13 mouse cellular contexts compared by ENCODE assay signal in the genomic region with DNA sequence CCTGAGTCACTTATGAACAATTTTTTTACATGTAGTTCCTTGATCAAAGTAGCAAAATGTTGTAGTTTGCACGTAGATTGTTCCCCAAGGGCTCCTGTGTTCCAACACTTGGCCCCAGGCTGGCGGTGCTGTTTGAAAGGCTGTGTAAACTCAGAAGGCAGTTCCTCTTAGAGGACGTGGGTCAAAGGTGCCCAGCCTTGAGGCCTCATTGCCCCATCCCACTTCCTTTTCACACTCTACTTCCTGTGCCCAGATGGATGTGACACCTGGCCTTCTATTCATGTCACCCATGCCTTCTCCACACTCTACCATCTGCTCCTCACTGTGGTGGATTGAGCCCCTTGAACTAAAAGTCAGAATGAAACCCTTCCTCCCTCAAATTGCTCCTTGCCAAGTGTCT. TPM values are rescaled to one million over a fixed set of nuclear protein-coding genes. Genes with fewer than 3 reads are reported as not detected.
DNase-seq lines count a peak whose midpoint lies in the region; ATAC-seq and TF ChIP-seq lines count a peak whose summit lies in the region.
"Had no signal": no experiment of that assay in that cellular context is flagged by ENCODE, and none has a peak within 500 bp of the region (broad histone marks: within the 10 kb centered on the region; RNA-seq: fewer than 3 reads in every experiment).

No protein-coding gene starts in this region.

- WGBS in lung, embryonic 15.5 days, result 19% methylated on average over 3 of the region's 3 CpGs
- 18% methylated on average over 3 of the region's 3 CpGs for WGBS in stomach, embryonic 15.5 days
- WGBS in midbrain, embryonic 15.5 days, result 65% methylated on average over 3 of the region's 3 CpGs
- WGBS in forebrain, embryonic 14.5 days, result 61% methylated on average over 3 of the region's 3 CpGs

- peaks cover 44% of the 10 kb centered on the region for H3K27me3 ChIP-seq in CH12.LX (replicated peaks)
- H3K27me3 ChIP-seq in lung, embryonic 15.5 days, result no peaks in the 10 kb centered on the region
- H3K27me3 ChIP-seq in stomach, embryonic 15.5 days (replicated peaks), result no peaks in the 10 kb centered on the region
- H3K27me3 ChIP-seq in midbrain, embryonic 15.5 days (replicated peaks), result no peaks in the 10 kb centered on the region
- no peaks in the 10 kb centered on the region for H3K27me3 ChIP-seq in forebrain, embryonic 14.5 days (replicated peaks; ENCODE audit: control insufficient read depth, insufficient read depth, low read length)
- H3K27me3 ChIP-seq: limb, embryonic 13.5 days had no signal

- in situ Hi-C loops in CH12.LX (cut with MboI; ENCODE audit: low pct_ligation_motif_present, low pct_unique_long_range_greater_than_20kb, low sequenced_read_pairs), result no loop called here

- H3K4me3 ChIP-seq in CH12.LX (replicated peaks in 1 of 3; ENCODE audit: low read depth in 2 of 3, low read length in 2 of 3, poor library complexity in 1 of 3), result no peak overlapping the region
- no peak overlapping the region for H3K4me3 ChIP-seq in lung, embryonic 15.5 days
- H3K4me3 ChIP-seq in stomach, embryonic 15.5 days (replicated peaks), result no peak overlapping the region
- no peak overlapping the region for H3K4me3 ChIP-seq in midbrain, embryonic 15.5 days
- H3K4me3 ChIP-seq in forebrain, embryonic 14.5 days (ENCODE audit: low read depth, low read length), result no peak overlapping the region

- peaks cover 5 to 13% of the 10 kb centered on the region in 2 experiments; a peak in 3 of 4 replicates for H3K4me1 ChIP-seq in CH12.LX (ENCODE audit: control insufficient read depth in 1 of 2, insufficient read depth in 2 of 2)
- peaks cover 11% of the 10 kb centered on the region for H3K4me1 ChIP-seq in lung, embryonic 15.5 days
- peaks cover 10% of the 10 kb centered on the region; the same call in 1 of the 2 replicates for H3K4me1 ChIP-seq in stomach, embryonic 15.5 days
- peaks cover 10% of the 10 kb centered on the region for H3K4me1 ChIP-seq in midbrain, embryonic 15.5 days
- no peaks in the 10 kb centered on the region for H3K4me1 ChIP-seq in forebrain, embryonic 14.5 days (ENCODE audit: control insufficient read depth, insufficient read depth, low read length)

- peak; percentile 40; the same call in 1 of the 2 replicates for ATAC-seq in lung, embryonic 15.5 days (ENCODE audit: borderline replicate concordance, extremely low read depth, low FRiP score, low TSS enrichment)
- ATAC-seq in stomach, embryonic 15.5 days (ENCODE audit: insufficient read depth, low FRiP score, low read depth), result 0 out of 2 replicates have a peak, but pooled peaks have one; percentile 19
- no peak for ATAC-seq in midbrain, embryonic 15.5 days (replicated peaks)
- ATAC-seq in forebrain, embryonic 14.5 days, result no peak

- dilution Hi-C loops in CH12.LX (cut with MboI; ENCODE audit: extremely low pct_ligation_motif_present, extremely low pct_unique_long_range_greater_than_20kb, low sequenced_read_pairs), result no loop called here

- peaks cover 4% of the 10 kb centered on the region for H3K9me3 ChIP-seq in CH12.LX (replicated peaks; ENCODE audit: low read length)
- no peaks in the 10 kb centered on the region for H3K9me3 ChIP-seq in lung, embryonic 15.5 days
- H3K9me3 ChIP-seq in stomach, embryonic 15.5 days, result no peaks in the 10 kb centered on the region
- no peaks in the 10 kb centered on the region for H3K9me3 ChIP-seq in midbrain, embryonic 15.5 days
- no peaks in the 10 kb centered on the region for H3K9me3 ChIP-seq in forebrain, embryonic 14.5 days (replicated peaks; ENCODE audit: control insufficient read depth, low read length)
- H3K9me3 ChIP-seq: limb, embryonic 13.5 days had no signal

- H3K79me2 ChIP-seq in CH12.LX (replicated peaks; ENCODE audit: control insufficient read depth, extremely low read depth, insufficient read depth, poor library complexity, severe bottlenecking), result no peaks in the 10 kb centered on the region

- TF ChIP-seq RAD21 in CH12.LX (IDR thresholded peaks at IDR 0.05; ENCODE audit: low read depth, low read length), result no peak

- H3K4me2 ChIP-seq in CH12.LX (ENCODE audit: insufficient read depth, low read depth, poor library complexity, severe bottlenecking), result no peak overlapping the region
- no peak overlapping the region for H3K4me2 ChIP-seq in lung, embryonic 15.5 days
- H3K4me2 ChIP-seq in stomach, embryonic 15.5 days, result no peak overlapping the region
- H3K4me2 ChIP-seq in midbrain, embryonic 15.5 days, result no peak overlapping the region
- no peak overlapping the region for H3K4me2 ChIP-seq in forebrain, embryonic 14.5 days (ENCODE audit: low read length)

- TF ChIP-seq POLR2A in CH12.LX (IDR thresholded peaks at IDR 0.05; ENCODE audit: low read depth, low read length), result no peak

- TF ChIP-seq CTCF in CH12.LX (conservative IDR thresholded peaks at IDR 0.05 in 1 of 2, IDR thresholded peaks at IDR 0.05 in 1 of 2; ENCODE audit: low read depth in 2 of 2, low read length in 2 of 2), result no peak

- H3K27ac ChIP-seq in CH12.LX (ENCODE audit: insufficient read depth, low read depth), result no peak overlapping the region
- H3K27ac ChIP-seq in lung, embryonic 15.5 days, result no peak overlapping the region
- 0 out of 2 replicates have a peak overlapping the region, but pooled peaks have one; percentile 44 for H3K27ac ChIP-seq in stomach, embryonic 15.5 days
- no peak overlapping the region for H3K27ac ChIP-seq in midbrain, embryonic 15.5 days
- no peak overlapping the region for H3K27ac ChIP-seq in forebrain, embryonic 14.5 days (ENCODE audit: low read depth, low read length)
- H3K27ac ChIP-seq: limb, embryonic 13.5 days had no signal

- peak; percentile 30 for DNase-seq in CH12.LX (ENCODE audit: extremely low read depth)
- DNase-seq in embryo, embryonic 10 days (ENCODE audit: low spot score), result peak; percentile 64
- DNase-seq in T-cell, adult 2 months (ENCODE audit: low spot score), result no peak
- no peak for DNase-seq in forebrain, embryonic 14.5 days (ENCODE audit: low spot score)
- DNase-seq: cerebellum, postnatal 36 days; forebrain, postnatal 0 days; kidney, postnatal 14 days had no signal

- H3K9ac ChIP-seq in CH12.LX (ENCODE audit: insufficient read depth, low read depth), result no peak overlapping the region
- no peak overlapping the region for H3K9ac ChIP-seq in lung, embryonic 15.5 days
- H3K9ac ChIP-seq in stomach, embryonic 15.5 days, result no peak overlapping the region
- no peak overlapping the region for H3K9ac ChIP-seq in midbrain, embryonic 15.5 days
- H3K9ac ChIP-seq in forebrain, embryonic 14.5 days (ENCODE audit: low read length), result no peak overlapping the region
- H3K9ac ChIP-seq: forebrain, postnatal 0 days; limb, embryonic 13.5 days had no signal

- H3K36me3 ChIP-seq in CH12.LX (replicated peaks in 1 of 2; ENCODE audit: control insufficient read depth in 1 of 2, insufficient read depth in 1 of 2, low read length in 1 of 2), result no peaks in the 10 kb centered on the region
- no peaks in the 10 kb centered on the region for H3K36me3 ChIP-seq in lung, embryonic 15.5 days
- no peaks in the 10 kb centered on the region for H3K36me3 ChIP-seq in stomach, embryonic 15.5 days
- no peaks in the 10 kb centered on the region for H3K36me3 ChIP-seq in midbrain, embryonic 15.5 days (replicated peaks)
- H3K36me3 ChIP-seq in forebrain, embryonic 14.5 days (ENCODE audit: control insufficient read depth, insufficient read depth, low read length), result no peaks in the 10 kb centered on the region
- H3K36me3 ChIP-seq: limb, embryonic 13.5 days had no signal

- TF ChIP-seq EP300 in CH12.LX (IDR thresholded peaks at IDR 0.05; ENCODE audit: low read length), result no peak

RNA-seq across cellular contexts. Expression of a gene that starts 5.0 kb away (rescaled TPM):
- not detected in 2 replicates for total RNA-seq in CH12.LX (2012; rRNA removed)
- not detected in 2 replicates for total RNA-seq in CH12.LX (2014; rRNA removed)
- polyA plus RNA-seq in CH12.LX (2012; ENCODE audit: insufficient read length, low read depth), result not detected in 2 replicates
- polyA plus RNA-seq in lung, embryonic 15.5 days (2015; fragmentation: Nextera tagmentation; extraction: Ambion mirVana), result 0.20 and 0.22 TPM in 2 replicates
- 1.9 and 3.7 TPM in 2 replicates for polyA plus RNA-seq in stomach, embryonic 15.5 days (2015; fragmentation: Nextera tagmentation; extraction: Ambion mirVana)
- not detected in 2 replicates for polyA plus RNA-seq in midbrain, embryonic 15.5 days (2015; fragmentation: Nextera tagmentation; extraction: Ambion mirVana)
- not detected in 2 replicates for polyA plus RNA-seq in forebrain, embryonic 14.5 days (2014; fragmentation: Nextera tagmentation; extraction: Ambion mirVana)
- total RNA-seq: adrenal gland, postnatal 36 days; forebrain, postnatal 0 days had no signal
- polyA plus RNA-seq: forebrain, postnatal 0 days had no signal

RNA-seq across cellular contexts. Expression of a gene that starts 6.0 kb away (rescaled TPM):
- total RNA-seq in CH12.LX (2012; rRNA removed), result not detected in 2 replicates
- total RNA-seq in CH12.LX (2014; rRNA removed), result not detected in 2 replicates
- not detected in 2 replicates for polyA plus RNA-seq in CH12.LX (2012; ENCODE audit: insufficient read length, low read depth)
- not detected in 2 replicates for polyA plus RNA-seq in lung, embryonic 15.5 days (2015; fragmentation: Nextera tagmentation; extraction: Ambion mirVana)
- not detected in 2 replicates for polyA plus RNA-seq in stomach, embryonic 15.5 days (2015; fragmentation: Nextera tagmentation; extraction: Ambion mirVana)
- polyA plus RNA-seq in midbrain, embryonic 15.5 days (2015; fragmentation: Nextera tagmentation; extraction: Ambion mirVana), result not detected in 2 replicates
- polyA plus RNA-seq in forebrain, embryonic 14.5 days (2014; fragmentation: Nextera tagmentation; extraction: Ambion mirVana), result not detected in 2 replicates
- total RNA-seq: adrenal gland, postnatal 36 days; forebrain, postnatal 0 days had no signal
- polyA plus RNA-seq: forebrain, postnatal 0 days; heart, embryonic 14.5 days; limb, embryonic 13.5 days had no signal

RNA-seq across cellular contexts. Expression of a gene that starts 18.4 kb away (rescaled TPM):
- not detected in 2 replicates for total RNA-seq in CH12.LX (2012; rRNA removed)
- total RNA-seq in CH12.LX (2014; rRNA removed), result not detected in 2 replicates
- not detected in 2 replicates for polyA plus RNA-seq in CH12.LX (2012; ENCODE audit: insufficient read length, low read depth)
- not detected in 2 replicates for polyA plus RNA-seq in lung, embryonic 15.5 days (2015; fragmentation: Nextera tagmentation; extraction: Ambion mirVana)
- not detected in 2 replicates for polyA plus RNA-seq in stomach, embryonic 15.5 days (2015; fragmentation: Nextera tagmentation; extraction: Ambion mirVana)
- polyA plus RNA-seq in midbrain, embryonic 15.5 days (2015; fragmentation: Nextera tagmentation; extraction: Ambion mirVana), result not detected in 2 replicates
- not detected in 2 replicates for polyA plus RNA-seq in forebrain, embryonic 14.5 days (2014; fragmentation: Nextera tagmentation; extraction: Ambion mirVana)
- total RNA-seq: adrenal gland, postnatal 36 days; forebrain, postnatal 0 days had no signal
- polyA plus RNA-seq: forebrain, postnatal 0 days; heart, embryonic 14.5 days; limb, embryonic 13.5 days had no signal

RNA-seq across cellular contexts. Expression of a gene that starts 23.5 kb away (rescaled TPM):
- total RNA-seq in CH12.LX (2012; rRNA removed) (not detected in 2 replicates), CH12.LX (2014; rRNA removed) (not detected in 2 replicates)
- polyA plus RNA-seq in CH12.LX (2012; ENCODE audit: insufficient read length, low read depth), result not detected in 2 replicates
- polyA plus RNA-seq in lung, embryonic 15.5 days (2015; fragmentation: Nextera tagmentation; extraction: Ambion mirVana), result not detected in 2 replicates
- not detected in 2 replicates for polyA plus RNA-seq in stomach, embryonic 15.5 days (2015; fragmentation: Nextera tagmentation; extraction: Ambion mirVana)
- polyA plus RNA-seq in midbrain, embryonic 15.5 days (2015; fragmentation: Nextera tagmentation; extraction: Ambion mirVana), result 0.34 TPM in 1 of 2 replicates, not detected in the other
- not detected in 2 replicates for polyA plus RNA-seq in forebrain, embryonic 14.5 days (2014; fragmentation: Nextera tagmentation; extraction: Ambion mirVana)
- total RNA-seq: adrenal gland, postnatal 36 days; forebrain, postnatal 0 days had no signal
- polyA plus RNA-seq: forebrain, postnatal 0 days; heart, embryonic 14.5 days; limb, embryonic 13.5 days had no signal

RNA-seq across cellular contexts. Expression of a gene that starts 24.1 kb away (rescaled TPM):
- not detected in 2 replicates for total RNA-seq in CH12.LX (2012; rRNA removed)
- total RNA-seq in CH12.LX (2014; rRNA removed), result not detected in 2 replicates
- not detected in 2 replicates for polyA plus RNA-seq in CH12.LX (2012; ENCODE audit: insufficient read length, low read depth)
- not detected in 2 replicates for polyA plus RNA-seq in lung, embryonic 15.5 days (2015; fragmentation: Nextera tagmentation; extraction: Ambion mirVana)
- polyA plus RNA-seq in stomach, embryonic 15.5 days (2015; fragmentation: Nextera tagmentation; extraction: Ambion mirVana), result 0.44 and 0.99 TPM in 2 replicates
- polyA plus RNA-seq in midbrain, embryonic 15.5 days (2015; fragmentation: Nextera tagmentation; extraction: Ambion mirVana), result not detected in 2 replicates
- not detected in 2 replicates for polyA plus RNA-seq in forebrain, embryonic 14.5 days (2014; fragmentation: Nextera tagmentation; extraction: Ambion mirVana)
- total RNA-seq: adrenal gland, postnatal 36 days; forebrain, postnatal 0 days had no signal
- polyA plus RNA-seq: forebrain, postnatal 0 days; heart, embryonic 14.5 days; limb, embryonic 13.5 days had no signal

Comparison
In these comparisons a context has a peak if more than half of its experiments do, and no peak if none do; other contexts are left out.
1. DNase-seq: peak in CH12.LX (single experiment) and embryo, embryonic 10 days (single experiment); none in T-cell, adult 2 months (single experiment) and forebrain, embryonic 14.5 days (single experiment).
2. ATAC-seq: peak in lung, embryonic 15.5 days (single experiment) and stomach, embryonic 15.5 days (single experiment); none in midbrain, embryonic 15.5 days (single experiment) and forebrain, embryonic 14.5 days (single experiment).